Mouse (Mus musculus): ENCODE data around the gene Fcna. TPM values are rescaled to one million over a fixed set of nuclear protein-coding genes. Genes with fewer than 3 reads are reported as not detected.

Gene Fcna
- polyA plus RNA-seq, 1 experiment from 2014 or later: 1.2 TPM

GRCm38 (mm10) chr2:25634046-25634445 lies 6.2 kb upstream of the Fcna start:
- H3K36me3 ChIP-seq (ENCODE audit: poor library complexity, severe bottlenecking): no peaks in the 10 kb centered on the region
- H3K9ac ChIP-seq: no peak overlapping the region
- no peak overlapping the region for H3K4me3 ChIP-seq
- 43% methylated on average over 1 of the region's 1 CpGs for WGBS
- H3K4me1 ChIP-seq: no peaks in the 10 kb centered on the region
- no peak overlapping the region for H3K27ac ChIP-seq
- H3K27me3 ChIP-seq: no peaks in the 10 kb centered on the region
- no peaks in the 10 kb centered on the region for H3K9me3 ChIP-seq (replicated peaks)
- no peak overlapping the region for H3K4me2 ChIP-seq
- ATAC-seq: no peak

DNA sequence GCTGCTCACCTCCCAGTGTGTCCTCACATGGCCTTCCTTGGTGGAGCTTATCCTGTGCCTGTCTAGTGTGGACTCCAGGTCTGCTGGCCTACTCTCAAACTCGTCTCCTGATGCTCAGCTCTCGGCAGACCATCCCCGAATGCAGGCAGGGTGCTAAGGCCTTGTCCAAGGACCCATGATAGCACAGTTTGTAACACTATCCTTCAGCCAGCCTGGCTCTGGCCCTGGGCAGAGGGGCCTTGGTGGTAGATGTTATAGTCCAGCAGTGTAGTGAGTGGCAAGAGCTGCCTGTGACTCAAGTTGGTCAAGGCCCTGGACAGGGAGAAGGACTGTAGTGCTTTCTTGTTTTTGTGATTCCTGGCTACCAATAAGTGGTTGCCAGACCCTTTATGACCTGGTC lies 5.8 kb upstream of the Fcna start:
- Histone ChIP-seq H3K4me3 (no peak overlapping the region), H3K4me2 (no peak overlapping the region), H3K27ac (no peak overlapping the region), H3K9ac (no peak overlapping the region), H3K36me3 (ENCODE audit: poor library complexity, severe bottlenecking) (no peaks in the 10 kb centered on the region), H3K4me1 (no peaks in the 10 kb centered on the region), H3K9me3 (replicated peaks) (no peaks in the 10 kb centered on the region), H3K27me3 (no peaks in the 10 kb centered on the region)
- no peak for ATAC-seq
- WGBS: 73% methylated on average over 3 of the region's 3 CpGs

DNA sequence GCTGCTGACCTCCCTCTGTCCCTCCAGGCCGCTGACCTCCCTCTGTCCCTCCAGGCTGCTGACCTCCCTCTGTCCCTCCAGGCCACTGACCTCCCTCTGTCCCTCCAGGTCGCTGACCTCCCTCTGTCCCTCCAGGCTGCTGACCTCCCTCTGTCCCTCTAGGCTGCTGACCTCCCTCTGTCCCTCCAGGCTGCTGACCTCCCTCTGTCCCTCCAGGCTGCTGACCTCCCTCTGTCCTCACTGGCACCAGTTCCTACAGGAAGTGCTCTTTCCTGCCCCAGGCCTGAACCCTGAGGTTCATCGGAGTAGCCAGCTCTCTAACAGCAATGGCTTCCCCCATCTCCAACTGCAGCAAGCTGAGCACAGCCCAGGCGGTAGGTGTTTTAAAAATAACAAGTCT lies 908 bp upstream of the Fcna start:
- Histone ChIP-seq H3K36me3 (ENCODE audit: poor library complexity, severe bottlenecking) (no peaks in the 10 kb centered on the region), H3K9me3 (replicated peaks) (no peaks in the 10 kb centered on the region), H3K27me3 (no peaks in the 10 kb centered on the region), H3K27ac (no peak overlapping the region), H3K4me1 (no peaks in the 10 kb centered on the region), H3K4me2 (no peak overlapping the region), H3K4me3 (no peak overlapping the region), H3K9ac (no peak overlapping the region)
- 59% methylated on average over 4 of the region's 4 CpGs for WGBS
- ATAC-seq: no peak

DNA sequence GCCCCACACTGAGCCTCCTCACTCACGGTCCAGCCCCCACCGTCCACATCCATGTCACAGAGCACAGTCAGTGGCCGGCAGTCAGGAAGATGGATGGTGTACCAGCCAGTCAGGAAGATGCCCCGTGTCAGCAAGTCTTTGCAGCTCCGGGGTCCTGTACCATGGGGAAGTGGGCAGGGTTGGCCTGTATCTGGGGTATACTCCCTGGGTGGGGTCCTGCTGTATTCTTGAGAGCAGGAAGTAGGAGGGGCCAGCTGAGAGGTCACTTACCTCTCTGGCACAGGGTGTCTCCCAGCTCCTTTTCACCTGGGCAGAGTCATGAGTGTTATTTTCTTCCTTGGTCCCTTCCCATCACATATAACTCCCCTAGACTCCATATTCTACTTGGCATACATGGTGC lies 1.8 kb downstream of the Fcna start:
- Histone ChIP-seq H3K4me3 (no peak overlapping the region), H3K36me3 (ENCODE audit: poor library complexity, severe bottlenecking) (no peaks in the 10 kb centered on the region), H3K27ac (no peak overlapping the region), H3K27me3 (no peaks in the 10 kb centered on the region), H3K9ac (no peak overlapping the region), H3K9me3 (replicated peaks) (no peaks in the 10 kb centered on the region), H3K4me1 (peaks cover 13% of the 10 kb centered on the region), H3K4me2 (no peak overlapping the region)
- ATAC-seq: no peak
- WGBS: 74% methylated on average over 5 of the region's 5 CpGs

DNA sequence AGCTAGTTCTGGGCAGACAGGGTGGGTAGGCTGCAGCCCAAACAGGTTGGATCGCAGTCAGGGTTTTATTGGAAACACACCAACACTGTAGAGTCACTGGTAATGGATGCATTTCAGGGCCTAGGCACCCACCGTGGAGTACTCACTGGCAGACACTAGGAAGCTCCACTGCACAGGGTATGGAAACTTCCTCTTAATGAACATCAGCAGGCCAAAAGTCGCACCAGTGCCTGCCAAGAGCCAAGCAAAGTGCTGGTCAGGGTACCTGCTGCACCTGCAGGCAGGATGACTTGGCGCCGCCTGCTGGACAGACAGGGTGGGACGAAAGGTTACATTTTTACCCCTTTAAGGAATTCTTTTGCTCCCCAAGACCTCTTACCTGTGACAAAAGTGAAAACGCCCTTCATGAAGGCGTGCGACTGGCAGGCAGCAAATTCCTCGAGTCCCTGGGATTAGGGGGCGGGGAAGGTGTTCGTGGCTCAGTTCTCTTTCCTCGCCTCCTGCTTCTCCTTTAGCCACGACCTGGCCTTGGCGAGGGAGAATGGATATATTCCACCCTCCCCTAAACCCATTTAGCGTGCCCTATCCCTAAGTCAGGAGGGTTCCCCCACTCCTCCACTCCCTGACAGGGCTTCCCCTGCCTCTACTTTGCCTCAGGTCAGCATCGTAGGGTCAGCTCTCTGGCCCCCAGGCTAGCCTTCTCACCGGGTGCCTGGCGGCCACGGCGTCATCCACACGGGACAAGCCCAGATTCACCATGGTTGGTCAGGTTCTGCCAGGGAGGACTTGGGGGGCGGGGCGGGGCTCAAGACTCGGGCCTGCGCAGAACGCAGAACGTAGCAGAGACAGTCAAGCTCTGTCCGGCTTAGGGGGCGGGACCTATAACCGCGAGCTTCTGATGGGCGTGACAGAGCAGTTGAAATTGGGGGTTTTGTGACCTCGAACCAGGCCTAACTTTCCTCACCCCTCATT lies 6.3 kb downstream of the Fcna start, which contains the start of gene Tmem141:
Gene Tmem141, minus strand, starts transcription at position 777 of the 972 bp plus-strand sequence.
- H3K27me3 ChIP-seq: peaks cover 16% of the 10 kb centered on the region
- H3K9me3 ChIP-seq (replicated peaks): no peaks in the 10 kb centered on the region
- peak within 1 kb of the TSS; percentile 19; the same call in 1 of the 2 replicates for H3K27ac ChIP-seq
- H3K4me2 ChIP-seq: peak within 1 kb of the TSS; percentile 69
- WGBS: 6% methylated on average over 34 of the region's 34 CpGs
- H3K36me3 ChIP-seq (ENCODE audit: poor library complexity, severe bottlenecking): no peaks in the 10 kb centered on the region
- H3K9ac ChIP-seq: peak within 1 kb of the TSS; percentile 67
- peaks cover 13% of the 10 kb centered on the region for H3K4me1 ChIP-seq
- ATAC-seq: peak; percentile 94
- H3K4me3 ChIP-seq: peak within 1 kb of the TSS; percentile 44

GRCm38 (mm10) chr2:25620852-25621228 lies 7.0 kb downstream of the Fcna start:
- H3K4me3 ChIP-seq: 0 out of 2 replicates have a peak overlapping the region, but pooled peaks have one; percentile 44
- no peak for ATAC-seq
- H3K4me1 ChIP-seq: peaks cover 13% of the 10 kb centered on the region
- H3K9me3 ChIP-seq (replicated peaks): no peaks in the 10 kb centered on the region
- 0 out of 2 replicates have a peak overlapping the region, but pooled peaks have one; percentile 69 for H3K4me2 ChIP-seq
- no peaks in the 10 kb centered on the region for H3K36me3 ChIP-seq (ENCODE audit: poor library complexity, severe bottlenecking)
- peaks cover 23% of the 10 kb centered on the region for H3K27me3 ChIP-seq
- H3K27ac ChIP-seq: no peak overlapping the region
- WGBS: 86% methylated on average over 4 of the region's 4 CpGs
- no peak overlapping the region for H3K9ac ChIP-seq

GRCm38 (mm10) chr2:25620386-25620785 lies 7.4 kb downstream of the Fcna start:
- Histone ChIP-seq H3K36me3 (ENCODE audit: poor library complexity, severe bottlenecking) (no peaks in the 10 kb centered on the region), H3K9ac (0 out of 2 replicates have a peak overlapping the region, but pooled peaks have one; percentile 13), H3K27me3 (peaks cover 27% of the 10 kb centered on the region), H3K4me2 (no peak overlapping the region), H3K4me3 (no peak overlapping the region), H3K27ac (no peak overlapping the region), H3K9me3 (replicated peaks) (no peaks in the 10 kb centered on the region), H3K4me1 (peaks cover 13% of the 10 kb centered on the region)
- no peak for ATAC-seq
- WGBS: 84% methylated on average over 6 of the region's 6 CpGs

- 81% methylated on average over 3 of the region's 3 CpGs for WGBS
- Histone ChIP-seq H3K9ac (no peak within 1 kb of the TSS), H3K4me3 (no peak within 1 kb of the TSS), H3K4me1 (peaks cover 13% of the 10 kb centered on the region), H3K27ac (no peak within 1 kb of the TSS), H3K9me3 (replicated peaks) (no peaks in the 10 kb centered on the region), H3K4me2 (no peak within 1 kb of the TSS), H3K36me3 (ENCODE audit: poor library complexity, severe bottlenecking) (no peaks in the 10 kb centered on the region), H3K27me3 (peaks cover 49% of the 10 kb centered on the region)
- ATAC-seq: no peak
Observed at GRCm38 (mm10) chr2:25617578-25617977, 10.3 kb downstream of the Fcna start, which contains the start of gene Ccdc183. Ccdc183 (minus strand) TSS chr2:25617678.

DNA sequence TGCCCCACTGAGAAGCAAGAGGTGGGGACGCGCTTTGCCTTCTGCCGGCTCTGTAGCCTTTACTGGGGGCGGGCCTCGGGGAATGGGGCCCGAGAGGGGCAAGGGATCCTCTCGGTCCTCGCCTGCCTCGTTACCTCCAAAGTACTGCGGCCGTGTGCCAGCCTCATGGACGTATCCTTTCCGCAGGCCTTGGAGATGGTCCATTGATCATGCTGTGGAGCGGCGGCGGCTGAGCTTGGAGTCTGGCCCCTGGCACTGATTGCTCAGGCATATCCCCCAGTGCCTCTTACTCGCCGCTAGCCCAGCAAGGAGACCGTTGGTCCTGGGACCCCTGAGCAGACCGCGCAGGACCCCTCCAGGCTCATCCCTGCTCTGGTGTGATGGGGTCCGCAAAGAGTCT lies 11.4 kb downstream of the Fcna start:
- Histone ChIP-seq H3K27me3 (peaks cover 49% of the 10 kb centered on the region), H3K9me3 (replicated peaks) (no peaks in the 10 kb centered on the region), H3K4me1 (peaks cover 5% of the 10 kb centered on the region; the same call in 1 of the 2 replicates), H3K4me3 (no peak overlapping the region), H3K9ac (no peak overlapping the region), H3K4me2 (peak overlapping the region; percentile 14; the same call in 1 of the 2 replicates), H3K36me3 (ENCODE audit: poor library complexity, severe bottlenecking) (no peaks in the 10 kb centered on the region), H3K27ac (no peak overlapping the region)
- 21% methylated on average over 22 of the region's 22 CpGs for WGBS
- no peak for ATAC-seq

- 66% methylated on average over 10 of the region's 10 CpGs for WGBS
- Histone ChIP-seq H3K9me3 (replicated peaks) (no peaks in the 10 kb centered on the region), H3K36me3 (ENCODE audit: poor library complexity, severe bottlenecking) (0 out of 2 replicates have a peak, but pooled peaks cover 3% of the 10 kb centered on the region), H3K27me3 (peaks cover 5% of the 10 kb centered on the region), H3K9ac (no peak overlapping the region), H3K27ac (no peak overlapping the region), H3K4me1 (peaks cover 19% of the 10 kb centered on the region), H3K4me3 (peak overlapping the region; percentile 100), H3K4me2 (peak overlapping the region; percentile 73)
- peak; percentile 40 for ATAC-seq
Observed at GRCm38 (mm10) chr2:25608671-25609070, 19.2 kb downstream of the Fcna start.

- Histone ChIP-seq H3K9me3 (replicated peaks) (no peaks in the 10 kb centered on the region), H3K27me3 (no peaks in the 10 kb centered on the region; the same call in 1 of the 2 replicates), H3K9ac (peak within 1 kb of the TSS; percentile 95), H3K4me2 (peak within 1 kb of the TSS; percentile 73), H3K27ac (peak within 1 kb of the TSS; percentile 91), H3K4me3 (peak within 1 kb of the TSS; percentile 100), H3K4me1 (peaks cover 19% of the 10 kb centered on the region), H3K36me3 (ENCODE audit: poor library complexity, severe bottlenecking) (peaks cover 4% of the 10 kb centered on the region; the same call in 1 of the 2 replicates)
- ATAC-seq: peak; percentile 95
- WGBS: under 1% methylated on average over 78 of the region's 80 CpGs
Observed at GRCm38 (mm10) chr2:25607761-25608622, 19.8 kb downstream of the Fcna start, which contains the start of gene Rabl6. Rabl6 (minus strand) TSS chr2:25608521.

All from forebrain, embryonic 13.5 days (tissue).